Mouse (Mus musculus): Measurements from ENCODE around the gene 9330182L06Rik.
A peak's percentile ranks its signal among the peaks of the same experiment; 100 is the strongest.

Gene 9330182L06Rik

GRCm38 (mm10) chr5:9364937-9365336 is 99.0 kb downstream of the 9330182L06Rik start:
- DNase-seq, result no peak

GRCm38 (mm10) chr5:9367920-9368692 is 102.2 kb downstream of the 9330182L06Rik start:
- no peak for DNase-seq

GRCm38 (mm10) chr5:9371127-9371526 is 105.2 kb downstream of the 9330182L06Rik start:
- DNase-seq, result no peak

- no peak for DNase-seq
Observed at GRCm38 (mm10) chr5:9373341-9373740, 107.4 kb downstream of the 9330182L06Rik start.

GRCm38 (mm10) chr5:9389968-9390367 is 124.0 kb downstream of the 9330182L06Rik start:
- peak; percentile 28 to 33 for DNase-seq

DNA sequence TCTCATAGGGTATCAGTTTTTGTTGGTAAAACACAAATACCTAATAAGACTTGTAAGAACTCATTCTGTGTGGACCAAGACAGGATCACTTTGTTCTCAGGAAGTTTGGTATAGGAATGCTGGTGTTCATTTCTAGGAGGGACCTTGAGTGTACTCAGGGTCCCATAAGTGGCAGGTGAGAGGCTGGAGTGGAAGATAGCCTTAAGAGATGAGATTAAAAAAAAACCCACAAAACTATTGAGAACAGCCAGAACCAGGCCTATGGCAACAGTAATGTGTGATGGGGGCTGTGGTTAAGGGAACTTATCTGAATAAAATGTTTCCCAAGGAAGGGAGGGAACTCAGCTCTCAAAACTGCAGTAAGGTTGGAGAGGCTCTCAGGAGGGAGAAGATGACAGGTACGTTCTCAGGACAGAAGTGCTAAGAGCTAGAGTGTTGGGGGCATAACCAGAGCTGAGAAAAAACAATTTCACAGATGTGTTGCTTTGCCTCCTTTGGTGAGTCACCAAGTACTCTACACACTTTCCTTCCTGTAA is 126.0 kb downstream of the 9330182L06Rik start:
- DNase-seq, result no peak

DNA sequence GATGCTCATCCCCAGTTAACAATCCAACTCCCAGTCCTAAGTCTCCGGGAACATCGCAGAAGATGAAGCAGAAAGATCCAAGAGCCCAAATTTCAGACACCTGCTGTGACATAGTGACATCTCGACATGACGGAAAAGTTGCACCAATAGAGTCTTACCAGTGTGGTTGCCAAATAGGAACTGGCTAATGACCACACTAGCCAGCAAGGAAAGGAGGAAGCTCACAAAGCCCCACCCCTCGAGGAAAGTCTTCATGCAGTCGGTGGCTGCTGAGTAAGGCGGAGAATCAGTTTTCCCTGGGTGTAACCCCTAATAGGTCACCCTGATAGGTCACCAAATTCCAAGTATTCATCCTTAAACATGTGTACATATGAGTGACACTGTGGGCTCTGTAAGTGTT is 151.2 kb downstream of the 9330182L06Rik start:
- no peak for DNase-seq

DNA sequence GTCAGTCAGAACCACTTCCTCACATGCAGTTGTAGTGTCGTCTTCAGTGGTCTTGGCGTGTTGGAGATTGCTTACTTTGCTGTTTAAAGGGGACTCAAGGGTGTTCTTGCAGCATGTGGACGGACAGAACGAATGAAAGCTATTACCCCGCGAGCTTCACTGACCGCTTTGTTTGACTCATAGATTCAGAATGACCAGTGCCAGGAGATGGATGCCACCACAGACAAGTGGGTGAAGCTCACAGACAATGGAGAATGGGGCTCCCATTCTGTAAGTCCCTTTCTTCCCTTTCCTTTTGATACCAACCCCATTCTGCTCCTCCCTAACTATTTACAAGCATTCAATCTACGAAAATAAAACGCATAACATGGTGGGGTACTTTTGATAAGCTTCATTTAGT is 151.9 kb downstream of the 9330182L06Rik start:
- no peak for DNase-seq

- DNase-seq, result peak; percentile 61 to 67
Observed at GRCm38 (mm10) chr5:9419964-9420363, 154.0 kb downstream of the 9330182L06Rik start.

- DNase-seq, result no peak
Observed at GRCm38 (mm10) chr5:9424464-9424863, 158.5 kb downstream of the 9330182L06Rik start.

- no peak for DNase-seq
Observed at GRCm38 (mm10) chr5:9427165-9427564, 161.2 kb downstream of the 9330182L06Rik start.

DNA sequence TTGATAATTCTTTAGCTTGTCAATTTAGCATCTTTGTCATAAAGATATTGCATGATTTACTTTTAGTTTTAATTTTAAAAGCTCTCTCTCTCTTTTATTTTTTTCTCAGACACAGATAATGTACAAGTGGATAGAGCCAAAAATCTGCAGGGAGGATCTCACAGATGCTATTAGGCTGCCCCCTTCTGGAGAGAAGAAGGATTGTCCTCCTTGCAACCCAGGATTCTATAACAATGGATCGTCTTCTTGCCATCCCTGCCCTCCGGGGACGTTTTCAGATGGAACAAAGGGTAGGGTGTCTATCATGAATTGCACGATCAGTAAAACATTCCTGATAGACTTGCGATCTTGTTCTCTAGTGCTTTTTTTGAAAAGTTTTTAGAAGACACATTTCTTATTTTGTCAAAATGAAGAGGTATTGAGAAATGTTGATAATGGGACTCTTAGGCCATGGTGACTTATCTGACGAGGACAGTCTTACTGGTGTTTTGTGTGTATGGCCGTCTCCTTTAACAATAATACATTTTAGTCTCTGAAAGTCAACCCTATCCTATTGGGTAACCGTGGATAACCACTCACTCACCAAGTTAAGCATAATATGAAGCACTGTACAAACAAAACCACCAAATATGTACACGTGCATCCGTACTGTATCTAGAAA is 161.8 kb downstream of the 9330182L06Rik start:
- peak; percentile 75 to 84 for DNase-seq

GRCm38 (mm10) chr5:9428728-9429127 is 162.8 kb downstream of the 9330182L06Rik start:
- no peak for DNase-seq

DNA sequence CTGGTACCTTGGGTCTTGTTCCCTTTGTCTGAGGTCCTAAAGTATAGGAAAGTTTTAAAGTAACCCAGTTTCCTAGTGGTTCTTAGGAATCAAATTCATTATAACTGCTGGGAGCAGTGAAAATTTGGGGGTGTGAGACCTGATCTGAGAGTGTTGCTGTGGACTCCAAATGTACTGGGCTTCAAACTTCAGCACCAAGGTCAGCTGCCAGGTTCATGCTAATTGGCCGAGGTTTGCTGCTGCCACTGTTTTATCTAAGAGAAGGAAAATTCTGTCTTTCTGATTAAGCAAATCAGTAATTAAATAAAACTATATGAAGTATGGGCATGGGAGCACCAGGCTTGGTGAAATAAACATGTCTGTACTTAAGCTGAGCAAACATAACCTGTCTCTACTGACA is 180.2 kb downstream of the 9330182L06Rik start:
- no peak for DNase-seq

DNA sequence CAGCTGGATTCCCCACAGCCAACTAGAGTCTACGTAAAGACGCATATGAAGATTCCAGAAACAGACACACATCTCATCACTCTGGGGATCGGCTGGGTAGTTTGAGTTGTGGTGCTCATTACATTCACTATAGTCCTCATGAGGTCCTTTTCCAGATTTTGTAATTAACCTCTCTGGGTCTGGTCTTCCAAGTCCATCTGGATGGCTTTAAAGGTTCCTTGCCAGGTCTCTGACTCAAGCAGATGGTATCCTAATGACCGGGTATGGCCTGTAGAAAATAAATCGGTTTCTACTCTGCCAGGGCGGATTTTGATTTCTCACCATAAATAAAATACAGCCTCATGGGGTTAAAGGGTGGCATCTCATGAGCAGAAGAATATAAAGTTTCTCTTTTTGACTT is 183.0 kb downstream of the 9330182L06Rik start:
- peak; percentile 67 to 74 for DNase-seq

GRCm38 (mm10) chr5:9449570-9449969 is 183.7 kb downstream of the 9330182L06Rik start:
- peak; percentile 76 for DNase-seq

DNA sequence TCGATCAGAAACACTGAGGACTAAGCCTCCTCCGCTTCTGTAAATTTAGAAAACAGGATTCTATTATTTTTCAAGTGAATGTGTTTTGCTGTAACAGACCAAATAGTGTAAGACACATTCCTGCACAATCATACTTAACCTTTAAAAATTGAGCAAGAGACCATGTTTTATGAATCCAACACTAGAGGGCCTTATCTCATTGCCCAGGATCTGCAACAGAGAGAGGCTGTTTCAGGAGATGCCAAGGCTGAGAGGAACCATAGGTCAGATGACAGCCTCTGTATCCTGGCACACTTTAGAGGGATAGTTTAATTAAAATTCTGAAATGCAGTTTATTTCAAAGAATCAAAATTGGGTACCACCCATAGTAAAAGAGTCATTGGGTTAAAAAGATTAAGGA is 187.4 kb downstream of the 9330182L06Rik start:
- DNase-seq, result peak; percentile 6 to 12

- no peak for DNase-seq
Observed at GRCm38 (mm10) chr5:9477587-9477986, 211.7 kb downstream of the 9330182L06Rik start.

DNA sequence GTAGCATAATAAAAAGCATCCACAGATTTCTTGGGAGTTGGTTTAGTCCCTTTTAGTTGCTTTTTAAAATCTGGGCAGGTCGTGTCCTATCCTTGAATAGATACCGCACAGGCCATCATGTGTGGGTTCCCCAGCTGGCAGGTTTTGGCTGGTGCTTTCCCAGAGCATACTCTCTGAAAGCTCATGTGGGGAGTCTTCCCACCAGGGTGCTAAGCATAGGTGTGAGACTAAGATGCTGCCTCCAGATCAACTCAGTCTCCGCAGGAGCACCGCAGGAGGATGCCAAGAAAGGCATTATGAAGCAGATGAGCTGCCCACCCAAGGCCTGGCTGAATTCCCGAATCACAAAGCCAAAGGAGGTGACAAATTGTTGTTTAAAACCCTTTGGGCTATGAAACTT is 229.5 kb downstream of the 9330182L06Rik start:
- DNase-seq, result peak; percentile 36 to 70

DNA sequence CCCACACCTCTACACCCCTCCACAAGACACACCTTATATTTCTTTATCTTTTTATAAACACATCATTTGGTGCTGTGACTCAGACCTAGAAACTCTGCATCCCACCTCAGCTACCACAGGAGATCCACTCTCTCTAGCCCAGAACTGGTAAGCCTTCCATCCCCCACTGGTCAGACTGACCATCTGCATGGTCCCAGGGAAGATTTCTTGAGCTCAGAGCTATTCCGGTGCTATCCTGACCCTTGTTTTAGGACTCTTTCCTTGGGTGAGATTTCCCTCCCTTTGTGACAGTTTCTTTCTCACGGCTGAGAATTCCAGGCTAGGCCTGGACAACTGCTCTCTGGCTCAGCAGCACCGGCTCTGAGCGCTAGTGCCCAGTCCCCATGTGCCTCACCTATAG is 231.3 kb downstream of the 9330182L06Rik start:
- DNase-seq, result no peak

DNA sequence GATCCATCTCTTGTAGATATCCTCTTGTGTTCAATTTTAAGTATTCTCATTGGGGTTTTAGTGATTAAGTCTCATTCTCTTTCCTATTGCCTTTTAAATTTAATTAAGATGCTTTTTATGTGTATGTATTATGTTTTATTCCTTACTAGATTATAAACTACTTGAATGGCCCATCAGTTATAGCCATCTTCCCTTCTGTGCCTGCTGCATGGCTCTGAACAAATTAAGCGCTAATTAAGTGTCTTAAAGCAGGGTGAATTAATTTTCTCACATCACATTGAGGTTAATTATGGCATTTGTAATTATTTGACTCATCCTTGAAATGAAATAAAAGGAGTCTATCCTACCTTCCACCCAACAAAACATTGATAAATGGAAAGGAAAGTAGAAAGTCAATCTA is 245.1 kb downstream of the 9330182L06Rik start:
- DNase-seq, result no peak

- no peak for DNase-seq
Observed at GRCm38 (mm10) chr5:9525507-9525906, 259.6 kb downstream of the 9330182L06Rik start.
